Mouse (Mus musculus): ENCODE measurements around the gene Acsl5.

Gene Acsl5

GRCm38 (mm10) chr19:55226621-55227020 lies 25.1 kb upstream of the Acsl5 start:
- no peak overlapping the region for H3K4me3 ChIP-seq (replicated peaks; ENCODE audit: low read length)
- H3K27me3 ChIP-seq (ENCODE audit: insufficient read depth, low read length), result peaks cover 18% of the 10 kb centered on the region
- TF ChIP-seq NANOG (IDR thresholded peaks at IDR 0.05; ENCODE audit: borderline replicate concordance, low read length), result no peak
- TF ChIP-seq CTCF (conservative IDR thresholded peaks at IDR 0.05; ENCODE audit: low read length), result no peak
- TF ChIP-seq POU5F1 (IDR thresholded peaks at IDR 0.05; ENCODE audit: borderline replicate concordance, low read length), result no peak
- peaks cover 11% of the 10 kb centered on the region; the same call in 1 of the 2 replicates for H3K9me3 ChIP-seq (ENCODE audit: low read length)
- H3K4me1 ChIP-seq (replicated peaks; ENCODE audit: low read depth, low read length), result peaks cover 58% of the 10 kb centered on the region
- no peaks in the 10 kb centered on the region for H3K36me3 ChIP-seq (ENCODE audit: insufficient read depth, low read length)

DNA sequence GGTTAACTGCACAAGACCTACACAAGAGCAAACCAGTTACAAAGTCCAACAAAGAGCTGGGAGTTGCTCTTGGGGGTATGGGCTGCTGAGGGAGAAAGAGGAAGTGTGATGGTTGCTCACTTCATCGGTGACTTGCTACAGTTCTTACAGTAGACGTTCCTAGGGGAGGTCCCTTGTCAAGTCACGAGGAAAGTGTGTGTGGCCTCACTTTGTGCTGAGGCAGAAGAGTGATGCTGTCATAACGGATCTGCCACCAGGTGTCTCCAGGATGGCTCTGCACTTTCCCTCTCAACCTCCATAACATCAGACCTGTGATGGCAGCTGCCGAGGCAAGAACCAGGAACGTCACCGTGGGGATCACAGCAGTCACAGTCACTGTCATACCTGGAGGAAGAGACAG lies 24.6 kb upstream of the Acsl5 start:
- H3K4me3 ChIP-seq (replicated peaks; ENCODE audit: low read length), result no peak overlapping the region
- H3K4me1 ChIP-seq (replicated peaks; ENCODE audit: low read depth, low read length), result peaks cover 55% of the 10 kb centered on the region
- peaks cover 11% of the 10 kb centered on the region; the same call in 1 of the 2 replicates for H3K9me3 ChIP-seq (ENCODE audit: low read length)
- H3K27me3 ChIP-seq (ENCODE audit: insufficient read depth, low read length), result peaks cover 18% of the 10 kb centered on the region
- H3K36me3 ChIP-seq (ENCODE audit: insufficient read depth, low read length), result no peaks in the 10 kb centered on the region
- TF ChIP-seq NANOG (IDR thresholded peaks at IDR 0.05; ENCODE audit: borderline replicate concordance, low read length) (no peak), CTCF (conservative IDR thresholded peaks at IDR 0.05; ENCODE audit: low read length) (no peak)

DNA sequence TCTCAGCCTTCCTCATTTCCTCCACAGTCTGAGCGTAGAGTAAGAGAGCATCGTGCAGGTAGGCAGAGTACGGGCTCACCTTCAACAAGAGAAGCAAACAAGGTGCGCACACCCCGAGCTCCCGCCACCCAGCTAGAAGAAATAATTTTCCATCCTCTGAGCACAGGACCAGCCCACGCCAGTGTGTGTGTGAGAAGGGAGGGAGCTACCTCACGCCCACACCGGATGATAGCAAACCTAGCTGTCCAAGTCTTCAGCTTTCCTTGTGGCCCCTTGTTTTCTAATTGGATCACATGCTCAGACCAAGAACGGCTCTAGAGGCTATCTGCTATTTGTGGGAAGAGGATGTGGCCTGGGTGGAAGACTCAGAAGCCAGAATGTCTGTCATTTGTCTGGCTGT lies 20.7 kb upstream of the Acsl5 start:
- Histone ChIP-seq H3K4me1 (replicated peaks; ENCODE audit: low read depth, low read length) (peaks cover 19% of the 10 kb centered on the region), H3K36me3 (ENCODE audit: insufficient read depth, low read length) (no peaks in the 10 kb centered on the region), H3K27me3 (ENCODE audit: insufficient read depth, low read length) (peaks cover 10% of the 10 kb centered on the region), H3K4me3 (replicated peaks; ENCODE audit: low read length) (no peak overlapping the region), H3K9me3 (ENCODE audit: low read length) (peaks cover 11% of the 10 kb centered on the region; the same call in 1 of the 2 replicates)
- TF ChIP-seq NANOG (IDR thresholded peaks at IDR 0.05; ENCODE audit: borderline replicate concordance, low read length) (no peak), POU5F1 (IDR thresholded peaks at IDR 0.05; ENCODE audit: borderline replicate concordance, low read length) (no peak), CTCF (conservative IDR thresholded peaks at IDR 0.05; ENCODE audit: low read length) (no peak)

GRCm38 (mm10) chr19:55232136-55232535 lies 19.6 kb upstream of the Acsl5 start:
- TF ChIP-seq POU5F1 (IDR thresholded peaks at IDR 0.05; ENCODE audit: borderline replicate concordance, low read length) (no peak), CTCF (conservative IDR thresholded peaks at IDR 0.05; ENCODE audit: low read length) (no peak), NANOG (IDR thresholded peaks at IDR 0.05; ENCODE audit: borderline replicate concordance, low read length) (no peak)
- Histone ChIP-seq H3K4me1 (replicated peaks; ENCODE audit: low read depth, low read length) (peaks cover 9% of the 10 kb centered on the region), H3K9me3 (ENCODE audit: low read length) (peaks cover 8% of the 10 kb centered on the region; the same call in 1 of the 2 replicates), H3K36me3 (ENCODE audit: insufficient read depth, low read length) (no peaks in the 10 kb centered on the region), H3K4me3 (replicated peaks; ENCODE audit: low read length) (no peak overlapping the region), H3K27me3 (ENCODE audit: insufficient read depth, low read length) (peaks cover 10% of the 10 kb centered on the region)

DNA sequence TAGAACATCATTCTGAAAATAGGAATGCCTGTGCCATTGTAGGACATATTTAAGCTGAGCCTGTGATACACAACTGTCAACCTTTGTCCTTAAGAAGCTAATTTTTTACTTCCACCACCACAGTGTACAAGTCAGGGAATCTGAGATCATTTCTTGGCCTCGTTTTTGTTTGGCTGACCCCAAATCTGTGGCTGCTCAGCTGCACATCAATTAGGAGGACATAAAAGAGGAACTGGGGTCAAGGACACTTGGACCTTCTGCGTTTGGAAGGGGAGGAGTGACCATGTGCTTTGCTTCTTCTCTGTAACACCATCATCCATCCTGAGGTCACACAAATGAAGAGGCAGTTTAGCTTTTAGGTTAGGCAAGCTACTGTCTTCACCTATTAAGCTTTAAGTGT lies 15.7 kb upstream of the Acsl5 start:
- Histone ChIP-seq H3K36me3 (ENCODE audit: insufficient read depth, low read length) (no peaks in the 10 kb centered on the region), H3K27me3 (ENCODE audit: insufficient read depth, low read length) (0 out of 2 replicates have a peak, but pooled peaks cover 3% of the 10 kb centered on the region), H3K9me3 (ENCODE audit: low read length) (no peaks in the 10 kb centered on the region), H3K4me1 (replicated peaks; ENCODE audit: low read depth, low read length) (peaks cover 3% of the 10 kb centered on the region), H3K4me3 (replicated peaks; ENCODE audit: low read length) (no peak overlapping the region)
- TF ChIP-seq POU5F1 (IDR thresholded peaks at IDR 0.05; ENCODE audit: borderline replicate concordance, low read length), result no peak
- TF ChIP-seq NANOG (IDR thresholded peaks at IDR 0.05; ENCODE audit: borderline replicate concordance, low read length), result no peak
- no peak for TF ChIP-seq CTCF (conservative IDR thresholded peaks at IDR 0.05; ENCODE audit: low read length)

GRCm38 (mm10) chr19:55236564-55236963 lies 15.2 kb upstream of the Acsl5 start:
- no peak for TF ChIP-seq POU5F1 (IDR thresholded peaks at IDR 0.05; ENCODE audit: borderline replicate concordance, low read length)
- TF ChIP-seq CTCF (conservative IDR thresholded peaks at IDR 0.05; ENCODE audit: low read length), result no peak
- no peak for TF ChIP-seq NANOG (IDR thresholded peaks at IDR 0.05; ENCODE audit: borderline replicate concordance, low read length)
- no peak overlapping the region for H3K4me3 ChIP-seq (replicated peaks; ENCODE audit: low read length)
- no peaks in the 10 kb centered on the region for H3K36me3 ChIP-seq (ENCODE audit: insufficient read depth, low read length)
- no peaks in the 10 kb centered on the region for H3K4me1 ChIP-seq (replicated peaks; ENCODE audit: low read depth, low read length)
- peaks cover 7% of the 10 kb centered on the region; the same call in 1 of the 2 replicates for H3K27me3 ChIP-seq (ENCODE audit: insufficient read depth, low read length)
- no peaks in the 10 kb centered on the region for H3K9me3 ChIP-seq (ENCODE audit: low read length)

DNA sequence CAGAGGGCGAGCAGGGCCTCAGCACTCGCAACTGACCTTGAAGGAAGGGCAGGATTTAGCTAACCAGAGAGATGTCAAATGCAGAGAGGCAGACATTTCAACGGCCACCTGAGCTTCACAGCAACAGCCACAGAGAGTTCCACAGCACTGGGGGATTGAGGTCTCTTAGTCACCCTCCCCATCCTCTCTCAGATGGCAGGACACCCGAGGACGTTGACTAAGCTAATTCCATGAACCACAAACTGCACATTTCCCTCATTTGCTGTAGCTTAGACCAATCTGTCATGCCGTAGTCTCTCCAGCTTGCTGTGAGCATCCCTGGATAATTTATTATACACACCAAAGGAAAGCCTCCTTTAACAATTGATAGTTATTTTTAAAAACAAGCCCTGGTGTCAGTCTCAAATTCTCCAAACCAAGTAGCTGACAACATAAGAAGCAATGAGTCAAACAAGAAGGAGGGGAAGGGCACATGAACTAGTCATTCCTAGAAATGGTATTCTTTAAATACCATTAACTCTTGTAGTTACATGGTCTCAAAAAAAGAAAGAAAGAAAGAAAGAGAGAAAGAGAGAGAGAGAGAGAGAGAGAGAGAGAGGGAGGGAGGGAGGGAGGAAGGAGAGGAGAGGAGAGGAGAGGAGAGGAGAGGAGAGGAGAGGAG lies 11.8 kb upstream of the Acsl5 start:
- no peak for TF ChIP-seq NANOG (IDR thresholded peaks at IDR 0.05; ENCODE audit: borderline replicate concordance, low read length)
- no peak for TF ChIP-seq CTCF (conservative IDR thresholded peaks at IDR 0.05; ENCODE audit: low read length)
- no peak for TF ChIP-seq POU5F1 (IDR thresholded peaks at IDR 0.05; ENCODE audit: borderline replicate concordance, low read length)
- H3K9me3 ChIP-seq (ENCODE audit: low read length), result no peaks in the 10 kb centered on the region
- H3K4me3 ChIP-seq (replicated peaks; ENCODE audit: low read length), result no peak overlapping the region
- H3K36me3 ChIP-seq (ENCODE audit: insufficient read depth, low read length), result no peaks in the 10 kb centered on the region
- H3K27me3 ChIP-seq (ENCODE audit: insufficient read depth, low read length), result peaks cover 8% of the 10 kb centered on the region; the same call in 1 of the 2 replicates
- peaks cover 4% of the 10 kb centered on the region for H3K4me1 ChIP-seq (replicated peaks; ENCODE audit: low read depth, low read length)

DNA sequence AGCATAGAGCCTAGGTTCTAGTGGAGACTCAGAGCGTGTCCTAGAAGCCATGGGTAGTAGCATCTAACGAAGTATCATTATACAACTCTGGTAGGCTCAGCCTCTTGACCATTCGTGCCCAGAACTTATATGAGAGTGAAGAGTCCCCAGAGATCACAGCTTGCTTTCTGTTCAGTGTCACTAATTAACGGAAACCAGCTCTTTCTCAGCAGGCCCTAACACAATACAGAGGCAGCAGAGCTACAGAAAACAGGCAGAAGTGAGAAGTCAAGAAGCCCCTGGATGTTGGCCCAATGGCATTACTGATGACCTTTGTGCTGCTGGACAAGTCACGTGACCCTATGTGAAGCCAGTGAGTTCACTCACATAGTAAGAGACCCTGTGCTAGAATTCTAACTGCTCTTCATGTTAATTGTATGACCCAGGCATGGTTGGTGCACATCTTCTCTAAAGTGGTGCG lies 10.5 kb upstream of the Acsl5 start, which contains the start of gene Gucy2g:
Gene Gucy2g (minus strand): TSS at position 51 of the 460 bp plus-strand sequence.
- TF ChIP-seq CTCF (conservative IDR thresholded peaks at IDR 0.05; ENCODE audit: low read length) (no peak), NANOG (IDR thresholded peaks at IDR 0.05; ENCODE audit: borderline replicate concordance, low read length) (no peak), POU5F1 (IDR thresholded peaks at IDR 0.05; ENCODE audit: borderline replicate concordance, low read length) (no peak)
- Histone ChIP-seq H3K4me3 (replicated peaks; ENCODE audit: low read length) (no peak within 1 kb of the TSS), H3K4me1 (replicated peaks; ENCODE audit: low read depth, low read length) (peaks cover 8% of the 10 kb centered on the region), H3K9me3 (ENCODE audit: low read length) (no peaks in the 10 kb centered on the region), H3K27me3 (ENCODE audit: insufficient read depth, low read length) (peaks cover 8% of the 10 kb centered on the region; the same call in 1 of the 2 replicates), H3K36me3 (ENCODE audit: insufficient read depth, low read length) (no peaks in the 10 kb centered on the region)

All from E14TG2a.4 (cell line).